Mouse (Mus musculus) right cerebral cortex, postnatal 4 days (tissue): ENCODE results near the gene Cyba.
A peak's percentile ranks its signal among the peaks of the same experiment; 100 is the strongest.

Source experiments
- DNase-seq: peaks from one replicate; pipeline ENCODE4 v3.0.0-alpha.2; 2022

Gene Cyba

GRCm38 (mm10) chr8:122432443-122433268 is at the start of gene Cyba:
Gene Cyba (minus strand): TSS chr8:122432930.
- peak; percentile 38 for DNase-seq

DNA sequence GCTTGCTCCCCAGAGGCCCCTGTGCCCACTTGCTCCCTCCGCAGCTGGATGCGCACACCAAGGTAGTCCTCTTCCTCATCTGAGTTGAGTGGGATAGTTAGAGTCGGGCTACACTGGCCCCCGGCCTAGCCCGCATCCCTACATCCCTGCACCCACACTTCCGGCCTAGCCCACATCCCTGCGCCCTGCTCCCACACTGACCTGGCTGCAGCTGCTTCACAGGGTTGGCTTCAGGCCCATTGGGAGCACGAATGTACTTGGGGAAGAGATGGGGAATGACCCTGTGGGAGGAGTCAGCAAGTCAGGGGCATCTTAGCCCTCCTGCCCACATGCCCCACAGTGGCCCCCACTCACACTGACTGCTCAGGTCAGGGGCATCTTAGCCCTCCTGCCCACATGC is 49.7 kb upstream of the Cyba start:
- DNase-seq, result no peak

GRCm38 (mm10) chr8:122475580-122476320 is 43.0 kb upstream of the Cyba start, which contains the start of the genes Rnf166 and Ctu2:
Gene Rnf166 (minus strand): TSS chr8:122476064.
Gene Ctu2 (plus strand): TSS chr8:122476143.
- peak; percentile 96 for DNase-seq

- no peak for DNase-seq
Observed at GRCm38 (mm10) chr8:122474951-122475560, 42.3 kb upstream of the Cyba start.

- no peak for DNase-seq
Observed at GRCm38 (mm10) chr8:122473911-122474421, 41.2 kb upstream of the Cyba start.

DNA sequence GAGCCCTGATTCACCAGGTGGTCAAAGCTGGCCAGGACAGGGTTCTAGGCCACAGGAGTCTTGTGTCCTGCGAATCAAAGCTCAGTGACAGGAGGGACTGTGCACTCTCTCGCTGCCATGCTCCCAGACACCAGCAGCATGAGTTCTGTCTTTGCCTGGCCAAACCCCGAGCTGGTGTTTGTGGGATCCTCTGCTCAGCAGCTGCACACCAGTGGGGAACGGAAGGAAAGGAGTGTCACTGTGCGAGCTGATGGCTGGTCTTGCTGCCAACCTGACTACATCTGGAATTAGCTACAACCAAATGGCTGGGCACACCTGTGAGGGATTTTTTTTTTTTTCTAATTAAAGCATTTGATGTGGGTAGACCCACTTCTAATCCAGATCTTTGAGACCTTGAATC is 38.0 kb upstream of the Cyba start:
- DNase-seq, result no peak

GRCm38 (mm10) chr8:122469965-122470364 is 37.2 kb upstream of the Cyba start:
- DNase-seq, result no peak

GRCm38 (mm10) chr8:122469407-122469806 is 36.7 kb upstream of the Cyba start:
- DNase-seq, result no peak

DNA sequence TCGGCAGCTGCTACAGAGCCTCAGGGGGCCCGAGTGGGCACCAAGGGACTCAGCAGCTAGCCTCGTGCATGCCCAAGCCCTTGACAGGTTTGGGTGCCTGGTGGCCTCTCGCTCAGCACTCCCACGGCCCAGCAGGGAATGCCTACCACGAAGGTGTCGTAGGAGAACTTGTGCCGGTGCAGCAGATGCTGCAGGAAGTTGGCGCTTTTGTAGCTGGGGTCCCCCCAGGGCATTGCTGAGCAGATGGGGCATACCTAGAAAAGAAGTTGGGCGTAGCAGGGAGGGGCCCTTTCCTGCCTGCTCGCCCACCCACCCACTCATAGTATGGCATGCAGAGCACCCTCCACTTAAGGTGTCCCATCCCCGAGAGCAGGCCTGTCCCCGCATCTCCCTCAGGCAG is 35.1 kb upstream of the Cyba start:
- no peak for DNase-seq

DNA sequence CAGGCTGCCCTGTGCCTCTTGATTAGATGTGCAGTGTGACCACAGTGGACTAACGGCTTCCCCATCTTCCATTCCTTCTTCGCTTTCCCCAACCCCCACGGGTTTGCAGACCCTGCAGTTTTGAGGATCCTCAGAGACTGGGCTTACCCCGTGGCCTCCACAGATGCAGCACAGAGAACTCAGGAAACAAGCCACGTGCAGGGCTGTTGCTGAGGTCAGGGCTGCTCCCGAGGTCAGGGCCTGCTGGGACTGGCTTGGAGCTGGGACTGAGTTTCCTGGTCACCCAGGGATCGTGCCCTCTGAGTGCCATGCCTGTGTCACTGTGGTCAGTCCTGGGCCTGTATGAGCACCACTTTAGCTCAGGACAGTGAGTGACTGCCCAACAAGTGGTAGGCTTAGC is 32.3 kb upstream of the Cyba start:
- no peak for DNase-seq

- DNase-seq, result no peak
Observed at GRCm38 (mm10) chr8:122463651-122464640, 31.2 kb upstream of the Cyba start.

DNA sequence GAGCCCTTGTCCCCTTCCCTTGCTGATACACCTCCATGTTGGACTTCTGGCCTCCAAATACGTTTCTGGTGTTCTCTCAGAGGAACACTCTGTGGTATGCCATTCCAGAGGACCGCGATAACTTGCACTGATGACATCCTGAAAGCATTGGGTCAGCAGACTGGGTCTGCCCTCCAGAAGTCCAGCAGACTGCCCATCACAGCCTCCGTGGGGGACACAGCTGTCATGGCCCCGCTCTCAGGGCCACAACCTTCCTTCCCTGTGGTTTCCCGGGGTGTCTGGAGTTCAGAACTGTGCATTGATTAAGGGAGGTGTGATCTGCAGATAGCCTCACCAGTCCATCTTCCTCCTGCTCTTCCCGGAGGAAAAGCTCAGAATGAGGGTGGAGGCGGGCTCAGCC is 29.8 kb upstream of the Cyba start:
- no peak for DNase-seq

DNA sequence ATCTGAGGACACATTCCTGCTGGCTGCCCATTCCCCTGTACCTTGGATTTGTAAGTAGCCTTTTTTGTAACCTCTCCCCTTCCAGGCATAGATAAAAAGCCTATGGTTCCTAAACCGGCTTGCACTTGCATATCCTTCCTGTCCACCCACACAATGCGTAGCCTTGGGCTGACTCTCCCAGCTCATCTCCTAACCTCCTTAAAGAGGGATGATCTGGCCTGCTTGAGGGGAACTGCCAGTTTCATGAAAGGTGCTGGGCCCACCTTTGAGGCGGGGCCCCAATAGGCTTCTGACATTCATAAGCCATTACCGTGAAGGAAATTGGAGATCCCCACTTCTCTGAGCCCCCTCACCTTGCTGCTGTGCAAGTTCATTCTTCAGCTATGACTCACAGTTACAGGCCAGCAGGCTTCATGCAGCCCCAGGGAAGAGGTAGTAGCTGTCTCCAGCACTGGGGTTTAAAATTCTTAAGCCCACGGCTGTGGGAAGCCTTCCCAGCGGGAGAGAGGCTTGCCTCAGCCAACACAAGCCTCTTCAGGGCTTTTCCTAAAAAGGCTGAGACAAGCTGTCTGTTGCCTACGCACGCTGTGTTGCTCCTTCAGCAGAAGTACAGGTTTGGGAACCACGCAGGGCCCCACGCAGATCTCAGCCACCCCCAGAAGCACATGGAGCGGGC is 28.9 kb upstream of the Cyba start:
- no peak for DNase-seq

GRCm38 (mm10) chr8:122460524-122461472 is 28.1 kb upstream of the Cyba start, which contains the start of gene Snai3:
Gene Snai3 (minus strand): TSS chr8:122460733.
- DNase-seq, result no peak

- DNase-seq, result no peak
Observed at GRCm38 (mm10) chr8:122459990-122460389, 27.3 kb upstream of the Cyba start.

DNA sequence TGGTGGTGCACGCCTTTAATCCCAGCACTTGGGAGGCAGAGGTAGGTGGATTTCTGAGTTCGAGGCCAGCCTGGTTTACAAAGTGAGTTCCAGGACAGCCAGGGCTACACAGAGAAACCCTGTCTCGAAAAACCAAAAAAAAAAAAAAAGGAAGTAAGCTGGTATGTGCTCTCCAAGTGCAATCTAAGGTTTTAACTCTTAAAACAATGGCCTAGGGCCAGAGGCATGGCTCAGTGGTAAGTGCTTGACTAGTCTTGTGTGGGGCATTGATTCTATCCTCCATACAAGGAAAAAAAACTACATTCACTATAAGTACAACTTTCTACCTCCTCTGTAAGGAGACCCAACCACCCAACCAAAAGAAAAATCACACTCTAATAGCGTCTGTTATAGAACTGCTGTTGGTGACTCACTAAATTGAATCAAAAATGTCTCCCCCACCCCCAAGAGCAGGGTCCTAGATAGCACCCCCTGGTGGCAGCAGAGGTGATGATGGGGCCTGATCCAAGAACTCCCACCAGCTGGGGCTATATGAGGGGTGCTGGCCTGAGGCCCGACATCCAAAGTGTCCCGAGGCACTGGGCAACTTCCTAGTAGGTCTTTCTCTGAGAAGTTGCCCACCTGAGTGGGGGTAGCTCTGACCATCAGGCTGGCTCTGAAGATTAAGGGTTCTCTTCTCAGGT is 26.6 kb upstream of the Cyba start:
- DNase-seq, result peak; percentile 40

- DNase-seq, result no peak
Observed at GRCm38 (mm10) chr8:122457171-122457570, 24.4 kb upstream of the Cyba start.

GRCm38 (mm10) chr8:122454409-122454808 is 21.7 kb upstream of the Cyba start:
- no peak for DNase-seq

- no peak for DNase-seq
Observed at GRCm38 (mm10) chr8:122452154-122452553, 19.4 kb upstream of the Cyba start.
